Mouse (Mus musculus) ES-E14 (cell line): Measurements from ENCODE around the gene Dennd2c.

Experiments used
- CHD2 ChIP-seq: IDR thresholded peaks from 2 replicates; pipeline ENCODE4 v1.6.1; 2014; ENCODE audit warnings: mild to moderate bottlenecking, low read depth, low read length, inconsistent platforms
- ZC3H11A ChIP-seq: IDR thresholded peaks from 2 replicates; pipeline ENCODE4 v1.6.1; 2012; ENCODE audit warnings: low read depth, mild to moderate bottlenecking, inconsistent platforms, low read length, borderline replicate concordance
- ZNF384 ChIP-seq: IDR thresholded peaks from 2 replicates; pipeline ENCODE4 v1.6.1; 2012; ENCODE audit warnings: low read depth, low read length, inconsistent platforms

DNA sequence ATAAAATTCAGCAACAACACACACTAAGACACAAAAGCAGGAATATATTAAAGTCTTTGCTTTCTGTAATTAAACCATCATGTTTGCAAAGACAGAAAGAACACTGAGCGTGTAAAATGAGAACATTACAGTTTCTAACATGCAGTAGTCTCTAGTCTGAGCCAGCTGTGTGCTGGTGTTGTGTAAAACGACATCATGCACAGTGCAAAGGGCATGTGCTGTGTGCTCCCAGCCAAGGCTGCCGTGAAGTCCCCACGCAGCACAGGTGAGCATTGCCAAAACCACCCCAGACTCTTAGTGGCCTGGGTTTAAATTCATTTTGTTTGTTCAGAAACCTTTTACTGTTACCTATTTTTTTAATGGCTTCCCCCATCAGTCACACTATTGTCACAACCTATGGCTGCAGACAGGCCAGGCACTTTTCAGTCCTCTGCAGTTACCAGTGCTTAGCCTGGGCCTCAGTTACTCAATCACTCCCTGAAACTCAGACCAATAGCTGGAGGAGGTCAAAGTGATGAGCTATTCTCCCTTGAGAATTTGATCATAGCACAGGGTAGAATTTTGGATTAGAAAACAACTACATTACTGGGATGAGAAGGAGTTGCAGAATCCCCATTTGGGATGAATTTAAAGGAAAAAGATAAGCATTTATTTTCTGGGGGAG lies 34.1 kb downstream of the Dennd2c start:
- TF ChIP-seq CHD2 (no peak), ZNF384 (no peak), ZC3H11A (no peak)
